Comparison of ENCODE assay signal across 16 mouse cellular contexts in the genomic region with DNA sequence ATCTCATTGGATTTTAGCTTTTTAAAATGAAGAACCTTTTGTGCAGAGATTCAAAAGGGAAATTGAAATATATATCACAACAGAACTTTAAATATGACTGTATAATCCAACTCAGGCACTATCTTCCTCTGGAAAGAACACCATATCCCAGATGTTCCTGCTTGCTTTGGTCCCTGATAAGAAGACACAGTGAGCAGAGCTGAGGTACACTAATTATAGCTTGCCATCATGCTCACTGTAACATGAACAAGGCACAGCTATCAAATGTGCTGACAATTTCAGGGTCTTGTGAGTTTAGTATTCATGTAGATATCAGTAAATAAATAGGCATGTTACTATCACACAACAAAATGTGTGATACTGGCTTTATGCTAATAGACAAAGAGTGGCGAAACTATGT.
"Had no signal": no experiment of that assay in that cellular context is flagged by ENCODE, and none has a peak within 500 bp of the region (broad histone marks: within the 10 kb centered on the region; RNA-seq: fewer than 3 reads in every experiment).

No protein-coding gene starts in this region.

- H3K4me2 ChIP-seq: neural tube, embryonic 13.5 days; neural tube, embryonic 15.5 days; stomach, embryonic 15.5 days had no signal

- H3K9ac ChIP-seq: neural tube, embryonic 13.5 days; neural tube, embryonic 15.5 days; stomach, embryonic 15.5 days had no signal

- H3K4me3 ChIP-seq: neural tube, embryonic 13.5 days; neural tube, embryonic 15.5 days; stomach, embryonic 15.5 days had no signal

- H3K36me3 ChIP-seq: neural tube, embryonic 13.5 days; neural tube, embryonic 15.5 days; stomach, embryonic 15.5 days had no signal

- H3K27ac ChIP-seq: neural tube, embryonic 13.5 days; neural tube, embryonic 15.5 days; stomach, embryonic 15.5 days; stomach, postnatal 0 days had no signal

- DNase-seq: retina, postnatal 1 day; right cerebral cortex, adult 18-20 months; right cerebral cortex, postnatal 14 days; right cerebral cortex, postnatal 25 days; right cerebral cortex, postnatal 4 days; spleen, adult 18-20 months; thymus, adult 18-20 months; thymus, adult 2 months; thymus, postnatal 14 days; thymus, postnatal 25 days; thymus, postnatal 36 days; thymus, postnatal 4 days had no signal

- H3K9me3 ChIP-seq: neural tube, embryonic 13.5 days; neural tube, embryonic 15.5 days; stomach, embryonic 15.5 days had no signal

- H3K4me1 ChIP-seq: neural tube, embryonic 13.5 days; neural tube, embryonic 15.5 days; stomach, embryonic 15.5 days had no signal

- H3K27me3 ChIP-seq: neural tube, embryonic 13.5 days; neural tube, embryonic 15.5 days; stomach, embryonic 15.5 days had no signal
